Mouse (Mus musculus): ENCODE results near the gene Ppp1r12a.

DNA sequence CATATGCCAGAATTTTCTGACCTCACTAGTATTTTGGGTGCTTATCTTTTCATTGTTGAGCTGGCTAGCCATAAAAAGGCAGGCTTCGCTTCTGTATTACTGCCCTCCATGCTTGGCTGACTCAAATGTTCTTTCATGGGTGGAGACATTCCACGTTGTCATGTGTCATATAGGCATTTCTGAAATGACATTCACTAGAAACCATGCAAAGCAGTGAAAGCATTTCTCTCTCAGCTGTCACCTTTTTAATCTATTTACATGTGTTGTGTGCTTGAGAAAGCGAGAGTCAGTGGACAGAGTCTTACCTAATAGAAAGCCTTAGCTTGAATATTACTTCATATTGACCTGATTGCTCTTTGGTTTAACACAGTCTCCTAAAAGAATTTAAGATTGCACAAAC lies 8.8 kb downstream of the Ppp1r12a start:
- no peak for TF ChIP-seq CHD2 (IDR thresholded peaks at IDR 0.05; ENCODE audit: low read depth, low read length)
- TF ChIP-seq MAFK (IDR thresholded peaks at IDR 0.05; ENCODE audit: insufficient read depth, low read depth, low read length) = no peak
- no peak for TF ChIP-seq HCFC1 (IDR thresholded peaks at IDR 0.05; ENCODE audit: borderline replicate concordance, insufficient read depth, low read length)
